Mouse (Mus musculus) midbrain, embryonic 10.5 days (tissue): Measurements from ENCODE around the gene Grasp. TPM values are rescaled to one million over a fixed set of nuclear protein-coding genes. Genes with fewer than 3 reads are reported as not detected.

ENCODE experiments used
- DNase-seq: peaks from one replicate; pipeline ENCODE4 v3.0.0-alpha.2; 2017; ENCODE audit warnings: low spot score
- H3K27ac ChIP-seq: fragments of 300-500 bp; sonication (generic); replicated peaks from 2 replicates; pipeline ENCODE4 v1.5.1; 2016; ENCODE audit warnings: mild to moderate bottlenecking
- H3K27me3 ChIP-seq: fragments of 300-500 bp; sonication (generic); 2 replicates; pipeline ENCODE4 v1.6.1; 2016; ENCODE audit warnings: low read depth, mild to moderate bottlenecking; ENCODE audit not compliant: poor library complexity, severe bottlenecking
- H3K36me3 ChIP-seq: fragments of 300-500 bp; sonication (generic); 2 replicates; pipeline ENCODE4 v1.6.1; 2016; ENCODE audit warnings: mild to moderate bottlenecking, moderate library complexity
- H3K4me1 ChIP-seq: fragments of 300-500 bp; sonication (generic); 2 replicates; pipeline ENCODE4 v1.6.1; 2016
- H3K4me3 ChIP-seq: fragments of 300-500 bp; sonication (generic); 2 replicates; pipeline ENCODE4 v1.5.1; 2016; ENCODE audit warnings: mild to moderate bottlenecking, moderate library complexity
- H3K9me3 ChIP-seq: fragments of 300-500 bp; sonication (generic); replicated peaks from 2 replicates; pipeline ENCODE4 v1.6.1; 2016; ENCODE audit warnings: mild to moderate bottlenecking
- WGBS: fragments of 180-500 bp; shearing (Covaris S2); methylation state at CpG from one replicate; pipeline ENCODE4 v1.1.7; 2016; 5-methylcytosine and 5-hydroxymethylcytosine counted together
- polyA plus RNA-seq: library from polyadenylated mRNA; unstranded; fragments of >200 nt; fragmentation: Nextera tagmentation; extraction: Ambion mirVana; gene quantifications from 2 replicates; pipeline ENCODE4 v1.2.1, GENCODE M21; 2016

Grasp gene
- polyA plus RNA-seq, 1 experiment from 2014 or later, result 3.2 TPM

DNA sequence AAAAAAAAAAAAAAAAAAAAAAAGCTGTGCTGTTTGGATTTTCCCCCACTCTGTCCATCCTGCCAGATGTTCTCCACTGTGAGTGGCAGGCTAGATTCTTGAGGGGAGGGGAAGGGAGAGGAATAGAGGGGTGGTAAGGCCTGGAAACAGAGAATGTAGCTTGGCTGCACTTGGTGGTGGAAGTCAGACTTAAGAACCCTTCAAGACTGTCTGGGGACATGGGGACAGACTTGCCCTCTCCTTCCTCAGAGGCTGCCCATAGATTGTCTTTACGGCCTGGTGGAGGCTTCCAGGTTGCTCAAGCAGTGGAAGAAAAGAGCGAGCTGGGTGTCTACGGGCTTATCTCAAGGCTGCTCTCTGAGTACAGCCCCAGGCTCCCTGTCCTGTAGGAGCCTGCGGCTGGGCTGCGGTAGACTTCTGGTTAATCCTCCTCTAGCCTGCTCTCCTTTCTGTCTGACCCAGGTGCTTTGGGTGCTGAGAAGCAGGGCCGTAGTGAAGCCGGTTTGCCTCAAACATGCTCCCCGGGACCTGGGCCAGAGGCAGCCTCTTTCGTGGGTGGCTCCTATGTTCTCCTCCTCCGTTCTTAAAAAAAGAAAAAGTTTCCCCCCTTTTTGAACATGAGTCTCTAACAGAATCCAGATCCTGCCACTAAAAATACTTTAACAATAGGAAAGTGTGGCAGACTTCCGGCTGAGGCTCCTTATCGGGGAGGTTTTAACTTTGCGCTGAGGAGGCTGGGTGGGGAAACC is 37.1 kb downstream of the Grasp start:
- 77% methylated on average over 13 of the region's 13 CpGs for WGBS
- DNase-seq, result no peak
- H3K9me3 ChIP-seq, result no peaks in the 10 kb centered on the region
- H3K36me3 ChIP-seq, result no peaks in the 10 kb centered on the region
- no peak overlapping the region for H3K4me3 ChIP-seq
- 0 out of 2 replicates have a peak overlapping the region, but pooled peaks have one; percentile 33 for H3K27ac ChIP-seq
- H3K4me1 ChIP-seq, result peaks cover 33% of the 10 kb centered on the region
- H3K27me3 ChIP-seq, result peaks cover 25% of the 10 kb centered on the region

DNA sequence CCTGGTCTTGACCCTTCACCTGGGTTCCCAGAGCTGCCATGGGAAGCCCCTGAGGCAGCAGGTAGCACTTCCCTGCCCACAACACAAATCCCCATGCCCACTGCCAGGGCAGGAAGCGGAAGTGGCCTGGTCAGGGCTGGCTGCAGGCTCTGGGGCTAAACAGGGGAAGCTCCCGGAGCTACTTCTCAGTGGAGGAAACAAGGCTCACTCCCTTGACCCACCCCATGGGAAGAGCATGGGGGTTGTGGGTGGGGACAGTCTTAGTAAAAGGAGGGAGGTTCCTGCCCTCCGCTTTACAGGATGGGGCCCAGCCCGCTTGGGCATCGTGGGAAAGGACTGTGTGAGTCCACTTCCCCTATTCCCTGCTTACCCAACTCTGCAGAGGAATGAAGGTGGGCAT is 38.5 kb downstream of the Grasp start:
- 68% methylated on average over 5 of the region's 5 CpGs for WGBS
- H3K9me3 ChIP-seq, result no peaks in the 10 kb centered on the region
- H3K27me3 ChIP-seq, result peaks cover 39% of the 10 kb centered on the region
- no peaks in the 10 kb centered on the region for H3K36me3 ChIP-seq
- DNase-seq, result no peak
- H3K4me1 ChIP-seq, result peaks cover 40% of the 10 kb centered on the region
- H3K27ac ChIP-seq, result no peak overlapping the region
- no peak overlapping the region for H3K4me3 ChIP-seq

DNA sequence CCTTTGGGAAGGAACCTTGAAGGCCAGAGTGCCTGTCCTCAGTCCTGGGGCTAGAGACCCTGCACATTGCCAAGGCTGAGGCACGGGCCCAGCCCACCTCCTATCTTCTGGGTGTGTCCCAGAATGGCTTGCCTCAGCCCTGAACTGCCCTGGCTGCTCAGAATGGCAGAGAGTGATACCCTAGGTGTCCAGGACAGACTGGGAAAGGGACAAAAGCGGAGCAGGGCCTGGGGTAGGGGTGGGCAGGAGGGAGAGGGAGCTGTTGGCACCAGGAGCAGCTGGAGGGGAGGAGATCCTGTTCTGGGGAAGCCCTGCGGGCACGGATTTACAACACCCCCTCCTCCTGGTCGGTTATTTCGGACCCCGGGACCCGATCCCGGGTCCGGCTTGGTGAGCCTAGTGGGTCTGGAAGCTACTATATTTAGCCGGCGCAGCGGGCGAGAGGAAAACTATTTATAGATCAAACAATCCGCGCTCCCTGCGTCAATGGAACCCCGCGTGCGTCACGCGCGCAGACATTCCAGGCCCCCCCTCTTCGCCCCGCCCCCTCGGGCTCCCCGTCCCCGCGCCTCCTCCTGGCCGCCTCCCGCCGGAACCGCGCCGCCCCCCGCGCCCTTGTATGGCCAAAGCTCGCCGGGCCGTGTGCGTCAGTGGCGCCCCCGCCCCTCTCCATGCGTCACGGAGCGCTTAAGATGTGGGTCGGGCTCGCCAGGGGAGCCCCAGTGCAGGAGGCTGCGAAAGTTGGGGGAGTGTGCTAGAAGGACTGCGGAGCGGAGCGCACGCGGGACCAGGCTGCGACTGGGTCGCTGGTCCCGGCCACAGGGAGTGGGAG is 42.4 kb downstream of the Grasp start:
- no peaks in the 10 kb centered on the region for H3K9me3 ChIP-seq
- H3K36me3 ChIP-seq, result peaks cover 13% of the 10 kb centered on the region
- 1% methylated on average over 57 of the region's 57 CpGs for WGBS
- DNase-seq, result peak; percentile 75
- peaks cover 56% of the 10 kb centered on the region for H3K27me3 ChIP-seq
- H3K27ac ChIP-seq, result peak overlapping the region; percentile 69
- H3K4me1 ChIP-seq, result peaks cover 25% of the 10 kb centered on the region
- peak overlapping the region; percentile 68 for H3K4me3 ChIP-seq

DNA sequence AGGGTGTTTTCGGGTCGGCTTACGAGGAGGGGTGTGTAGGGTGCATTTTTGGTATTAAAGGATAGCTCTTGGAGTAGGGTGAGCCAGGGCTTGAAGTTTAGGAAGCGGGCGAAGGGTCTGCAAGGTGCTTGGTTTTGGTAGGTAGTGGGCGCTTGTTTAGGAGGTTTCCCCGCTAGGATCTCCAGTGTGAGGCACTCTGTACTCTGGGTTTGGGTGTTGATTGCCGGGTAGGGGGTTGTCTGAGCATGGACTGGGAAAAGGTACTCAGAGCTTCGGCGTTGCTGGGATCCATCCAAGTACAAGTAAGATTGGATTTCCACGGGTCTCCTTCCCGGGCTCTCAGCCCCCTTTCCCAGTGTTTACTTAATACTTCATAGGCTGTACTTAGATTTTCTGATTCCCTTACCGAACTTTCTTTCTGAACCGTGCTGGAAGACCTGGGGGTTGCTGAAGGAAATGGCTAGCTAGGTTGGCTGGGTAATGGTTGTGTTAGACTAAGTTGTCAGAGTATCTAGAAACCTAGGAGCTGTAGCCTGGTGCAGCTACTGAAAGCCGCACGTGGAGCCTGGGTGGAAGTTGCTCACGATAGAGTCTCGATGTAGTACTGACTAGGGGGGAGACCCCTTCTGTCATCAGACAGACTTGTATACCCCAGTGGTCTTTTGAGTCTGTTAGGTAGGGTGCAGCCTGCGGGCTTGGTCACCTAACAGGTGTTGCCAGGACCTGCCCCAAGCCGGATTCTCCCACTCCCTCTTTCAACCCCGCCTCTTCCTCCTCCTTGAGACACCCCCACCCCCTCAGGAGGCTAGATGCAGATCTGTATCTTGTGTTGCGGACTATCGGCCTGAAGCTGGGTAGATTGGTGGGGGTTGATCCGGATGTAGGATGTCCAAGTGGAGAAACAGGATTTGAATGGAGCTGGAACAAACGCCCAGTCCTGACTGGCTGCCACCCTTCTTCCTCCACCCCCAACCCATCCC is 43.4 kb downstream of the Grasp start:
- Histone ChIP-seq H3K4me3 (peak overlapping the region; percentile 68), H3K4me1 (peaks cover 25% of the 10 kb centered on the region), H3K9me3 (no peaks in the 10 kb centered on the region), H3K36me3 (peaks cover 23% of the 10 kb centered on the region), H3K27ac (no peak overlapping the region), H3K27me3 (peaks cover 56% of the 10 kb centered on the region)
- WGBS, result 4% methylated on average over 25 of the region's 25 CpGs
- no peak for DNase-seq

DNA sequence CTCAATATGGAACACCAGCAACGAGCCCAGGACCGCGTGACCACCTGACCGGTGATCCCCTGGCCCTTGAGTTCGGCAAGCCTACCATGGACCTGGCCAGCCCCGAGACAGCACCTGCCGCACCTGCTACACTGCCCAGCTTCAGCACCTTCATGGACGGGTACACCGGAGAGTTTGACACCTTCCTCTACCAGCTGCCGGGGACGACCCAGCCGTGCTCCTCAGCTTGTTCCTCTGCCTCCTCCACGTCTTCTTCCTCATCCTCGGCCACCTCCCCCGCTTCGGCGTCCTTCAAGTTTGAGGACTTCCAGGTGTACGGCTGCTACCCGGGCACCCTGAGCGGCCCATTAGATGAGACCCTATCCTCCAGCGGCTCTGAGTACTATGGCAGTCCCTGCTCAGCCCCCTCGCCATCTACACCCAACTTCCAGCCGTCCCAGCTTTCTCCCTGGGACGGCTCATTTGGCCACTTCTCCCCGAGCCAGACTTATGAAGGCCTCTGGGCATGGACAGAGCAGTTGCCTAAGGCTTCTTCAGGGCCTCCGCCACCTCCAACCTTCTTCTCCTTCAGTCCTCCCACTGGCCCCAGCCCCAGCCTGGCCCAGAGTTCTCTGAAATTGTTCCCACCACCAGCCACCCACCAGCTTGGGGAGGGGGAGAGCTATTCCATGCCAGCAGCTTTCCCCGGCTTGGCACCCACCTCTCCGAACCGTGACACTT is 46.3 kb downstream of the Grasp start:
- Histone ChIP-seq H3K9me3 (no peaks in the 10 kb centered on the region), H3K27ac (no peak overlapping the region), H3K27me3 (peaks cover 40% of the 10 kb centered on the region), H3K4me3 (no peak overlapping the region), H3K4me1 (peaks cover 25% of the 10 kb centered on the region), H3K36me3 (peaks cover 42% of the 10 kb centered on the region)
- WGBS, result 93% methylated on average over 29 of the region's 29 CpGs
- no peak for DNase-seq

GRCm38 (mm10) chr15:101271107-101271506 is 47.1 kb downstream of the Grasp start:
- Histone ChIP-seq H3K4me1 (peaks cover 19% of the 10 kb centered on the region), H3K27ac (no peak overlapping the region), H3K9me3 (no peaks in the 10 kb centered on the region), H3K27me3 (peaks cover 31% of the 10 kb centered on the region), H3K36me3 (peaks cover 42% of the 10 kb centered on the region), H3K4me3 (no peak overlapping the region)
- DNase-seq, result no peak
- 88% methylated on average over 3 of the region's 3 CpGs for WGBS

DNA sequence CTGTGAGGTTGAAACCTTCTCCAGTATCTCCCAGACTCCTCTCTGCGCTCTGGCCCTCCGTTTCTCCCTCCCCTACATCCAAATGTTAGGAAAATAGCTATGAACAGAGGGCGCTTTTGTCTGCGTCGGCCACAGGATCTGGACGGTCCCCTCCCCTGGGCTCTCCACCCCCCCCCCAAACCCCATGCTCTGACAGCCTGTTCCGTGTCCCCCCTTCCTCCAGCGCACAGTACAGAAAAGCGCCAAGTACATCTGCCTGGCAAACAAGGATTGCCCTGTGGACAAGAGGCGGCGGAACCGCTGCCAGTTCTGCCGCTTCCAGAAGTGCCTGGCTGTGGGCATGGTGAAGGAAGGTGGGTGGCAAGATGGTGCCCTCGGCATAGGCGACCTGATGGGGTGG is 47.5 kb downstream of the Grasp start:
- peaks cover 42% of the 10 kb centered on the region for H3K36me3 ChIP-seq
- no peak overlapping the region for H3K4me3 ChIP-seq
- peaks cover 27% of the 10 kb centered on the region for H3K27me3 ChIP-seq
- H3K4me1 ChIP-seq, result peaks cover 19% of the 10 kb centered on the region
- 96% methylated on average over 15 of the region's 15 CpGs for WGBS
- DNase-seq, result no peak
- H3K27ac ChIP-seq, result no peak overlapping the region
- H3K9me3 ChIP-seq, result no peaks in the 10 kb centered on the region

- peaks cover 28% of the 10 kb centered on the region for H3K4me1 ChIP-seq
- 84% methylated on average over 6 of the region's 6 CpGs for WGBS
- no peak for DNase-seq
- no peaks in the 10 kb centered on the region for H3K27me3 ChIP-seq
- H3K36me3 ChIP-seq, result peaks cover 42% of the 10 kb centered on the region
- H3K27ac ChIP-seq, result no peak overlapping the region
- no peak overlapping the region for H3K4me3 ChIP-seq
- no peaks in the 10 kb centered on the region for H3K9me3 ChIP-seq
Observed at GRCm38 (mm10) chr15:101274380-101274779, 50.4 kb downstream of the Grasp start.

DNA sequence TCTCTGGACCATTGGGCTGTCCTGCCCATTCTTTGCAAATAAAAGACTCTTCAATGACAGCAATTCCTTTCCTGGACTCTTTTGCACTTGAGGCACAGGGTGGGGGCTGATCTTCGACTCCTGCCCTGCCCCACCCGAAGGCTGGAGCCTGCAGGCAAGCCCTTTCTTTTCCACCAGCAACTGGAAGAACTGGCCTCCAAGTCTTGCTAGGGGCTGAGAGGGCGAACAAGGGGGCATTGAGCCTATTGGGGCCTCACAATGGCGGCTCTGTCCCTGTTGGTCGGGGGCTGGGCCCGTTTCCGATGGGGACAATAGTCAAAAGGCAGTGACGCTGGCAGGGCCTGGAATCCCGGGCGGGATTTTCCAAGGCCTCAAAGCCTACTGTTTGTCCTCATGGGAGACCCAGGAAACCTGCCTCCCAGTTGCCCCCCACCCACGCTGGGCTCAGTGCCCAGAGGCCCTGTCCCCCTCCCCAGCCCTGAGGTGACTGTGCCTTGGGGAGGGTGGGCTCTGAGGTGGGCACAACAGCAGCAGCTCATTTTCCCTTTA is 53.4 kb downstream of the Grasp start:
- peak overlapping the region; percentile 83 for H3K27ac ChIP-seq
- H3K9me3 ChIP-seq, result no peaks in the 10 kb centered on the region
- WGBS, result 41% methylated on average over 11 of the region's 11 CpGs
- no peak overlapping the region for H3K4me3 ChIP-seq
- H3K36me3 ChIP-seq, result peaks cover 18% of the 10 kb centered on the region
- no peaks in the 10 kb centered on the region for H3K27me3 ChIP-seq
- H3K4me1 ChIP-seq, result peaks cover 28% of the 10 kb centered on the region
- DNase-seq, result peak; percentile 37

- H3K27ac ChIP-seq, result peak overlapping the region; percentile 83
Observed at GRCm38 (mm10) chr15:101278589-101278988, 54.6 kb downstream of the Grasp start.

GRCm38 (mm10) chr15:101279430-101279999 is 55.5 kb downstream of the Grasp start:
- H3K9me3 ChIP-seq, result no peaks in the 10 kb centered on the region
- 77% methylated on average over 12 of the region's 12 CpGs for WGBS

More at GRCm38 (mm10) chr15:101278589-101278988, 54.6 kb downstream of the Grasp start:
- peaks cover 35% of the 10 kb centered on the region for H3K4me1 ChIP-seq
- H3K9me3 ChIP-seq, result no peaks in the 10 kb centered on the region
- H3K27me3 ChIP-seq, result no peaks in the 10 kb centered on the region
- peaks cover 6% of the 10 kb centered on the region for H3K36me3 ChIP-seq
- no peak overlapping the region for H3K4me3 ChIP-seq
- DNase-seq, result no peak
- WGBS, result 71% methylated on average over 5 of the region's 5 CpGs

More at GRCm38 (mm10) chr15:101279430-101279999, 55.5 kb downstream of the Grasp start:
- Histone ChIP-seq H3K36me3 (no peaks in the 10 kb centered on the region), H3K4me1 (peaks cover 37% of the 10 kb centered on the region), H3K27ac (peak overlapping the region; percentile 42), H3K27me3 (no peaks in the 10 kb centered on the region), H3K4me3 (no peak overlapping the region)
- no peak for DNase-seq
